Mouse (Mus musculus): ENCODE measurements around the gene Klhl18. TPM values are rescaled to one million over a fixed set of nuclear protein-coding genes. Genes with fewer than 3 reads are reported as not detected.

The Klhl18 gene
- polyA plus RNA-seq, 1 experiment, result 10.6 TPM

- H3K79me2 ChIP-seq (ENCODE audit: control insufficient read depth, insufficient read depth), result no peaks in the 10 kb centered on the region
- TF ChIP-seq CEBPB (IDR thresholded peaks at IDR 0.05; ENCODE audit: low read depth), result no peak
- no peaks in the 10 kb centered on the region for H3K27me3 ChIP-seq (ENCODE audit: control insufficient read depth, insufficient read depth, insufficient read length)
- peaks cover 9% of the 10 kb centered on the region for H3K36me3 ChIP-seq (ENCODE audit: control insufficient read depth, insufficient read depth)
- H3K79me3 ChIP-seq (ENCODE audit: low read depth), result no peaks in the 10 kb centered on the region
- no peak overlapping the region for H3K4me3 ChIP-seq (ENCODE audit: insufficient read depth, poor library complexity, severe bottlenecking)
- H3ac ChIP-seq (ENCODE audit: control insufficient read depth, insufficient read length, low read depth), result no peak overlapping the region
Measured at GRCm38 (mm10) chr9:110448356-110448755, 28.1 kb downstream of the Klhl18 start.

DNA sequence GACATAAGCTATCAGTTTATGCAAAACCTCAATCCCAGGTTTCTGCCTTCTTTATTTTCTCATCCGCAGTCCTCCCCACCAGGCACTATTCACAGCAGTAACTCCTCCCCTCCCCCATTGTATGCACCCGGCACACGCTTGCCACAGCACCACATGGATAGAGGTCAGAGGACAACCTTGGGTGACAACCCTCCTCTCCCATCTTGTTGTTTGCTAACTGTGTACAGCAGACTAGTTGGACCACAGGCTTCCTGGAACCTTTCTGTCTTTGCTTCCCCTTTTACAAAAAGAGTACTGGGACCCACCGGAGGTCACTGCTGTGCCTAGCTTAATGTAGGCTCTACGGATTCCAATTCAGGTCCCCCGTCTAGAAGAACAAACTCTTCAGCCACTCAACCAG is 35.9 kb downstream of the Klhl18 start:
- H3K27me3 ChIP-seq (ENCODE audit: control insufficient read depth, insufficient read depth, insufficient read length), result no peaks in the 10 kb centered on the region
- H3K4me3 ChIP-seq (ENCODE audit: insufficient read depth, poor library complexity, severe bottlenecking), result no peak overlapping the region
- H3K79me3 ChIP-seq (ENCODE audit: low read depth), result no peaks in the 10 kb centered on the region
- no peaks in the 10 kb centered on the region for H3K36me3 ChIP-seq (ENCODE audit: control insufficient read depth, insufficient read depth)
- no peaks in the 10 kb centered on the region for H3K79me2 ChIP-seq (ENCODE audit: control insufficient read depth, insufficient read depth)
- no peak overlapping the region for H3ac ChIP-seq (ENCODE audit: control insufficient read depth, insufficient read length, low read depth)
- no peak for TF ChIP-seq CEBPB (IDR thresholded peaks at IDR 0.05; ENCODE audit: low read depth)
- TF ChIP-seq USF1 (IDR thresholded peaks at IDR 0.05; ENCODE audit: low read depth), result no peak
- TF ChIP-seq FOSL1 (IDR thresholded peaks at IDR 0.05; ENCODE audit: insufficient read depth, low read length, poor library complexity, severe bottlenecking), result no peak
- no peak for TF ChIP-seq MYOD1 (IDR thresholded peaks at IDR 0.05; ENCODE audit: control insufficient read depth, insufficient read length, low read depth)
- TF ChIP-seq MAX (IDR thresholded peaks at IDR 0.05), result no peak
- no peak for TF ChIP-seq CTCF (IDR thresholded peaks at IDR 0.05; ENCODE audit: control insufficient read depth, insufficient read depth, insufficient read length)
- no peak for TF ChIP-seq MYOG (IDR thresholded peaks at IDR 0.05; ENCODE audit: control insufficient read depth, extremely low read depth, insufficient read length)

GRCm38 (mm10) chr9:110440049-110440448 is 36.4 kb downstream of the Klhl18 start:
- no peak for TF ChIP-seq FOSL1 (IDR thresholded peaks at IDR 0.05; ENCODE audit: insufficient read depth, low read length, poor library complexity, severe bottlenecking)
- TF ChIP-seq MYOG (IDR thresholded peaks at IDR 0.05; ENCODE audit: control insufficient read depth, extremely low read depth, insufficient read length), result no peak
- no peak for TF ChIP-seq CTCF (IDR thresholded peaks at IDR 0.05; ENCODE audit: control insufficient read depth, insufficient read depth, insufficient read length)
- no peak for TF ChIP-seq USF1 (IDR thresholded peaks at IDR 0.05; ENCODE audit: low read depth)
- TF ChIP-seq MAX (IDR thresholded peaks at IDR 0.05), result no peak
- TF ChIP-seq CEBPB (IDR thresholded peaks at IDR 0.05; ENCODE audit: low read depth), result no peak
- Histone ChIP-seq H3K27me3 (ENCODE audit: control insufficient read depth, insufficient read depth, insufficient read length) (no peaks in the 10 kb centered on the region), H3K36me3 (ENCODE audit: control insufficient read depth, insufficient read depth) (no peaks in the 10 kb centered on the region), H3K79me2 (ENCODE audit: control insufficient read depth, insufficient read depth) (no peaks in the 10 kb centered on the region), H3K4me3 (ENCODE audit: insufficient read depth, poor library complexity, severe bottlenecking) (no peak overlapping the region), H3ac (ENCODE audit: control insufficient read depth, insufficient read length, low read depth) (no peak overlapping the region), H3K79me3 (ENCODE audit: low read depth) (no peaks in the 10 kb centered on the region)

GRCm38 (mm10) chr9:110436041-110436440 is 40.5 kb downstream of the Klhl18 start:
- no peaks in the 10 kb centered on the region for H3K79me3 ChIP-seq (ENCODE audit: low read depth)
- H3ac ChIP-seq (ENCODE audit: control insufficient read depth, insufficient read length, low read depth), result no peak overlapping the region
- H3K36me3 ChIP-seq (ENCODE audit: control insufficient read depth, insufficient read depth), result no peaks in the 10 kb centered on the region
- TF ChIP-seq CTCF (IDR thresholded peaks at IDR 0.05; ENCODE audit: control insufficient read depth, insufficient read depth, insufficient read length), result no peak
- no peak for TF ChIP-seq USF1 (IDR thresholded peaks at IDR 0.05; ENCODE audit: low read depth)
- TF ChIP-seq MYOD1 (IDR thresholded peaks at IDR 0.05; ENCODE audit: control insufficient read depth, insufficient read length, low read depth), result no peak
- no peak for TF ChIP-seq CEBPB (IDR thresholded peaks at IDR 0.05; ENCODE audit: low read depth)
- TF ChIP-seq MAX (IDR thresholded peaks at IDR 0.05), result no peak
- no peak for TF ChIP-seq FOSL1 (IDR thresholded peaks at IDR 0.05; ENCODE audit: insufficient read depth, low read length, poor library complexity, severe bottlenecking)
- no peak for TF ChIP-seq MYOG (IDR thresholded peaks at IDR 0.05; ENCODE audit: control insufficient read depth, extremely low read depth, insufficient read length)
- no peaks in the 10 kb centered on the region for H3K79me2 ChIP-seq (ENCODE audit: control insufficient read depth, insufficient read depth)
- H3K27me3 ChIP-seq (ENCODE audit: control insufficient read depth, insufficient read depth, insufficient read length), result no peaks in the 10 kb centered on the region
- no peak overlapping the region for H3K4me3 ChIP-seq (ENCODE audit: insufficient read depth, poor library complexity, severe bottlenecking)

DNA sequence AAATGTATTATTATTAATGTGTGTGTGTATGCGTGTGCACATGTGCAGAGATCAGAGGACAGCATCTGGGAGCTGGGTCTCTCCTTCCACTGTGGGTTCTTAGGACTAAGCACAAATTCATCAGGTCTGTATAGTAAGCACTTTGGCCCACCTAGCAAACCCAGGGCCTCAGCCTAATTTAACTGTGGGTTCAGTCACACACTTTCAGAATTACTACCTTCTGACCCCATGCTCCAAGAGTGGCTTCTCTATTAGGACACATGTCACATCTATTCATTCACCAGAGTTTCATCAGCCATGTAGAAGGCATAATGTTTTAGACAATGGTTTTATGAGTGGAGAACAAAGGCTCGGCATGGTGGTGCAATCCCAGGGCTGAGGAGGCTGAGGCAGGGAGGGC is 43.4 kb downstream of the Klhl18 start:
- H3K79me3 ChIP-seq (ENCODE audit: low read depth), result no peaks in the 10 kb centered on the region
- H3K4me3 ChIP-seq (ENCODE audit: insufficient read depth, poor library complexity, severe bottlenecking), result no peak overlapping the region
- no peaks in the 10 kb centered on the region for H3K36me3 ChIP-seq (ENCODE audit: control insufficient read depth, insufficient read depth)
- no peaks in the 10 kb centered on the region for H3K79me2 ChIP-seq (ENCODE audit: control insufficient read depth, insufficient read depth)
- no peak for TF ChIP-seq CTCF (IDR thresholded peaks at IDR 0.05; ENCODE audit: control insufficient read depth, insufficient read depth, insufficient read length)
- no peak for TF ChIP-seq USF1 (IDR thresholded peaks at IDR 0.05; ENCODE audit: low read depth)
- no peak for TF ChIP-seq FOSL1 (IDR thresholded peaks at IDR 0.05; ENCODE audit: insufficient read depth, low read length, poor library complexity, severe bottlenecking)
- TF ChIP-seq MYOG (IDR thresholded peaks at IDR 0.05; ENCODE audit: control insufficient read depth, extremely low read depth, insufficient read length), result no peak
- no peak for TF ChIP-seq MYOD1 (IDR thresholded peaks at IDR 0.05; ENCODE audit: control insufficient read depth, insufficient read length, low read depth)
- TF ChIP-seq CEBPB (IDR thresholded peaks at IDR 0.05; ENCODE audit: low read depth), result no peak
- no peak for TF ChIP-seq MAX (IDR thresholded peaks at IDR 0.05)
- H3K27me3 ChIP-seq (ENCODE audit: control insufficient read depth, insufficient read depth, insufficient read length), result no peaks in the 10 kb centered on the region
- H3ac ChIP-seq (ENCODE audit: control insufficient read depth, insufficient read length, low read depth), result no peak overlapping the region

DNA sequence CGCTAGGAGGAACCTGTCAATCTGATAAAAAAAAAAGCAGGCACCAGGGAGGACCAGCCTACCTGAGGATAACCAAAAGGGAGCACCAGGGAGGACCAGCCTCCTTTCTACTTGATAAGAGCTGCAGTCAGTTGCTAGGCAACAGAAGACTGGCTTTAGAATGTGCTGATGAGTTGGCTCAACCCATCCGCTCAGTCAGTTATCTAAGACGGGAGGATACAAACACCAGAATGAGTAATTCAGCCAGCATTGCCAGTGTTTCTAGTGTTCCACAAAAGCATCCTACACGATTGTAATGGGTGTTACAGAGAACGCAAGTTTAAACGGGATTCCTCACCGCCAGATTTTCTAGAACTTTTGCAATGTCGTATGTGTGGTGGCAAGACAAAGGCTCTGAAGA is 45.3 kb downstream of the Klhl18 start:
- Histone ChIP-seq H3K79me3 (ENCODE audit: low read depth) (no peaks in the 10 kb centered on the region), H3K36me3 (ENCODE audit: control insufficient read depth, insufficient read depth) (no peaks in the 10 kb centered on the region), H3K79me2 (ENCODE audit: control insufficient read depth, insufficient read depth) (no peaks in the 10 kb centered on the region), H3ac (ENCODE audit: control insufficient read depth, insufficient read length, low read depth) (no peak overlapping the region), H3K4me3 (ENCODE audit: insufficient read depth, poor library complexity, severe bottlenecking) (no peak overlapping the region), H3K27me3 (ENCODE audit: control insufficient read depth, insufficient read depth, insufficient read length) (no peaks in the 10 kb centered on the region)
- TF ChIP-seq USF1 (IDR thresholded peaks at IDR 0.05; ENCODE audit: low read depth) (no peak), FOSL1 (IDR thresholded peaks at IDR 0.05; ENCODE audit: insufficient read depth, low read length, poor library complexity, severe bottlenecking) (no peak), CTCF (IDR thresholded peaks at IDR 0.05; ENCODE audit: control insufficient read depth, insufficient read depth, insufficient read length) (no peak), MYOG (IDR thresholded peaks at IDR 0.05; ENCODE audit: control insufficient read depth, extremely low read depth, insufficient read length) (no peak), MYOD1 (IDR thresholded peaks at IDR 0.05; ENCODE audit: control insufficient read depth, insufficient read length, low read depth) (no peak), CEBPB (IDR thresholded peaks at IDR 0.05; ENCODE audit: low read depth) (no peak), MAX (IDR thresholded peaks at IDR 0.05) (no peak)
